24 mouse cellular contexts compared by ENCODE assay signal in genomic region chr7:143201255-143201654, GRCm38 (mm10).
A peak's percentile ranks its signal among the peaks of the same experiment; 100 is the strongest.
DNase-seq lines count a peak whose midpoint lies in the region; ATAC-seq and TF ChIP-seq lines count a peak whose summit lies in the region.
"Had no signal": no experiment of that assay in that cellular context is flagged by ENCODE, and none has a peak within 500 bp of the region (broad histone marks: within the 10 kb centered on the region; RNA-seq: fewer than 3 reads in every experiment).

No protein-coding gene starts in this region.

- peak; percentile 39 for DNase-seq in intestine, embryonic 14.5 days (ENCODE audit: low spot score)
- peak; percentile 25 for DNase-seq in large intestine, adult 2 months (ENCODE audit: low read depth, low spot score)
- peak; percentile 24 for DNase-seq in limb, embryonic 10.5 days (ENCODE audit: low spot score)
- peak; percentile 23 for DNase-seq in stomach, postnatal 0 days (ENCODE audit: low spot score)
- no peak for DNase-seq in neural tube, embryonic 10.5 days (ENCODE audit: extremely low spot score, low spot score)
- DNase-seq: adrenal gland, adult 2 months; adrenal gland, postnatal 14 days; cerebellum, adult 11 months; cerebellum, adult 2 months; cerebellum, adult 9-11 months; cerebellum, postnatal 25 days; gastrocnemius, postnatal 10 days; gastrocnemius, postnatal 36 days; heart, postnatal 36 days had no signal

- 83% methylated on average over 2 of the region's 2 CpGs for WGBS in intestine, embryonic 14.5 days
- WGBS in intestine, embryonic 16.5 days = 77% methylated on average over 2 of the region's 2 CpGs
- 66% methylated on average over 2 of the region's 2 CpGs for WGBS in large intestine, adult 2 months
- WGBS in limb, embryonic 10.5 days = 85% methylated on average over 2 of the region's 2 CpGs
- 63% methylated on average over 2 of the region's 2 CpGs for WGBS in stomach, postnatal 0 days

- no peaks in the 10 kb centered on the region for H3K4me1 ChIP-seq in intestine, embryonic 14.5 days (replicated peaks; ENCODE audit: control insufficient read depth, insufficient read depth, low read length)
- H3K4me1 ChIP-seq in intestine, embryonic 16.5 days (ENCODE audit: control insufficient read depth, insufficient read depth, low read length) = no peaks in the 10 kb centered on the region
- no peaks in the 10 kb centered on the region for H3K4me1 ChIP-seq in limb, embryonic 10.5 days
- H3K4me1 ChIP-seq in stomach, postnatal 0 days (replicated peaks; ENCODE audit: control insufficient read depth, insufficient read depth) = no peaks in the 10 kb centered on the region

- H3K27ac ChIP-seq in intestine, embryonic 14.5 days (ENCODE audit: low read depth) = no peak overlapping the region
- H3K27ac ChIP-seq in intestine, embryonic 16.5 days (ENCODE audit: low read length) = no peak overlapping the region
- no peak overlapping the region for H3K27ac ChIP-seq in limb, embryonic 10.5 days
- H3K27ac ChIP-seq in stomach, postnatal 0 days (replicated peaks) = 0 out of 2 replicates have a peak overlapping the region, but pooled peaks have one; percentile 40
- H3K27ac ChIP-seq: embryonic facial prominence, embryonic 13.5 days; forebrain, embryonic 10.5 days; forebrain, embryonic 13.5 days; hindbrain, embryonic 10.5 days; hindbrain, embryonic 13.5 days had no signal

- ATAC-seq in intestine, embryonic 14.5 days (replicated peaks; ENCODE audit: low FRiP score, low TSS enrichment, low read depth) = no peak
- no peak for ATAC-seq in intestine, embryonic 16.5 days
- 0 out of 2 replicates have a peak, but pooled peaks have one; percentile 61 for ATAC-seq in stomach, postnatal 0 days (ENCODE audit: low FRiP score, low TSS enrichment)
- ATAC-seq: CD4-positive, CD25-positive, alpha-beta regulatory T cell, adult 4 months; forebrain, embryonic 13.5 days; forebrain, embryonic 16.5 days; hindbrain, embryonic 16.5 days had no signal

- H3K9me3 ChIP-seq in intestine, embryonic 14.5 days (ENCODE audit: control insufficient read depth, low read length) = no peaks in the 10 kb centered on the region
- no peaks in the 10 kb centered on the region for H3K9me3 ChIP-seq in intestine, embryonic 16.5 days (ENCODE audit: control insufficient read depth, low read length)
- no peaks in the 10 kb centered on the region for H3K9me3 ChIP-seq in limb, embryonic 10.5 days (replicated peaks)
- H3K9me3 ChIP-seq in stomach, postnatal 0 days (ENCODE audit: control insufficient read depth, low read length) = no peaks in the 10 kb centered on the region
- H3K9me3 ChIP-seq: embryonic facial prominence, embryonic 13.5 days; forebrain, embryonic 10.5 days; forebrain, embryonic 13.5 days; hindbrain, embryonic 10.5 days; hindbrain, embryonic 13.5 days had no signal

- no peak for TF ChIP-seq CTCF in stomach, postnatal 0 days (IDR thresholded peaks at IDR 0.05; ENCODE audit: low read depth)

- no peaks in the 10 kb centered on the region; the same call in 1 of the 2 replicates for H3K27me3 ChIP-seq in intestine, embryonic 14.5 days (replicated peaks; ENCODE audit: control insufficient read depth, insufficient read depth, low read length)
- no peaks in the 10 kb centered on the region for H3K27me3 ChIP-seq in intestine, embryonic 16.5 days (replicated peaks; ENCODE audit: control insufficient read depth, insufficient read depth, low read length)
- 0 out of 2 replicates have a peak, but pooled peaks cover 4% of the 10 kb centered on the region for H3K27me3 ChIP-seq in limb, embryonic 10.5 days (ENCODE audit: low read depth, poor library complexity, severe bottlenecking)
- H3K27me3 ChIP-seq in stomach, postnatal 0 days (ENCODE audit: control insufficient read depth, insufficient read depth, low read length) = no peaks in the 10 kb centered on the region
- H3K27me3 ChIP-seq: forebrain, embryonic 13.5 days; hindbrain, embryonic 13.5 days had no signal

- H3K36me3 ChIP-seq in intestine, embryonic 14.5 days (ENCODE audit: control insufficient read depth, insufficient read depth, low read length) = no peaks in the 10 kb centered on the region
- no peaks in the 10 kb centered on the region for H3K36me3 ChIP-seq in intestine, embryonic 16.5 days (ENCODE audit: control insufficient read depth, insufficient read depth, low read length)
- no peaks in the 10 kb centered on the region for H3K36me3 ChIP-seq in limb, embryonic 10.5 days
- no peaks in the 10 kb centered on the region for H3K36me3 ChIP-seq in stomach, postnatal 0 days (ENCODE audit: control insufficient read depth, insufficient read depth, low read length)
- H3K36me3 ChIP-seq: embryonic facial prominence, embryonic 13.5 days; forebrain, embryonic 10.5 days; hindbrain, embryonic 10.5 days; hindbrain, embryonic 13.5 days had no signal

- no peak overlapping the region for H3K4me2 ChIP-seq in intestine, embryonic 14.5 days (ENCODE audit: low read length)
- H3K4me2 ChIP-seq in intestine, embryonic 16.5 days (ENCODE audit: low read depth, low read length) = no peak overlapping the region
- H3K4me2 ChIP-seq in stomach, postnatal 0 days (replicated peaks; ENCODE audit: low read depth) = no peak overlapping the region
- H3K4me2 ChIP-seq: embryonic facial prominence, embryonic 13.5 days; forebrain, embryonic 13.5 days; heart, embryonic 11.5 days; hindbrain, embryonic 13.5 days had no signal

- H3K4me3 ChIP-seq in intestine, embryonic 14.5 days (ENCODE audit: low read depth, low read length) = no peak overlapping the region
- no peak overlapping the region for H3K4me3 ChIP-seq in intestine, embryonic 16.5 days (ENCODE audit: low read length)
- no peak overlapping the region for H3K4me3 ChIP-seq in limb, embryonic 10.5 days
- no peak overlapping the region for H3K4me3 ChIP-seq in stomach, postnatal 0 days (ENCODE audit: low read depth, low read length)
- H3K4me3 ChIP-seq: embryonic facial prominence, embryonic 13.5 days; forebrain, embryonic 10.5 days; forebrain, embryonic 13.5 days; hindbrain, embryonic 10.5 days; hindbrain, embryonic 13.5 days had no signal

- TF ChIP-seq EP300 in stomach, postnatal 0 days (optimal IDR thresholded peaks at IDR 0.05) = no peak

- no peak overlapping the region for H3K9ac ChIP-seq in intestine, embryonic 14.5 days (ENCODE audit: low read length)
- H3K9ac ChIP-seq in intestine, embryonic 16.5 days (ENCODE audit: low read depth, low read length) = no peak overlapping the region
- H3K9ac ChIP-seq in stomach, postnatal 0 days (ENCODE audit: low read length) = no peak overlapping the region
- H3K9ac ChIP-seq: embryonic facial prominence, embryonic 13.5 days; forebrain, embryonic 13.5 days; hindbrain, embryonic 13.5 days had no signal
